Mouse (Mus musculus): ENCODE results near the gene Lpin1.
A peak's percentile ranks its signal among the peaks of the same experiment; 100 is the strongest.

The Lpin1 gene

GRCm38 (mm10) chr12:16618512-16619274 lies 7.9 kb upstream of the Lpin1 start:
- DNase-seq = peak; percentile 94

GRCm38 (mm10) chr12:16615738-16616137 lies 5.0 kb upstream of the Lpin1 start:
- DNase-seq = no peak

- DNase-seq = no peak
Measured at GRCm38 (mm10) chr12:16614556-16614955, 3.8 kb upstream of the Lpin1 start.

- DNase-seq = no peak
Measured at GRCm38 (mm10) chr12:16605624-16606023, 5.1 kb downstream of the Lpin1 start.

- no peak for DNase-seq
Measured at GRCm38 (mm10) chr12:16602271-16602670, 8.5 kb downstream of the Lpin1 start.

- no peak for DNase-seq
Measured at GRCm38 (mm10) chr12:16600374-16600773, 10.4 kb downstream of the Lpin1 start.

- no peak for DNase-seq
Measured at GRCm38 (mm10) chr12:16599359-16599758, 11.4 kb downstream of the Lpin1 start.

- no peak for DNase-seq
Measured at GRCm38 (mm10) chr12:16593761-16594160, 17.0 kb downstream of the Lpin1 start.

GRCm38 (mm10) chr12:16593014-16593413 lies 17.8 kb downstream of the Lpin1 start:
- no peak for DNase-seq

- no peak for DNase-seq
Measured at GRCm38 (mm10) chr12:16592451-16592850, 18.3 kb downstream of the Lpin1 start.

- peak; percentile 91 for DNase-seq
Measured at GRCm38 (mm10) chr12:16591453-16592200, 19.1 kb downstream of the Lpin1 start.

- no peak for DNase-seq
Measured at GRCm38 (mm10) chr12:16589966-16590365, 20.8 kb downstream of the Lpin1 start.

- peak; percentile 95 for DNase-seq
Measured at GRCm38 (mm10) chr12:16589204-16589949, 21.4 kb downstream of the Lpin1 start.

GRCm38 (mm10) chr12:16588396-16589042 lies 22.2 kb downstream of the Lpin1 start:
- DNase-seq = peak; percentile 30

GRCm38 (mm10) chr12:16587767-16588166 lies 23.0 kb downstream of the Lpin1 start:
- DNase-seq = no peak

- DNase-seq = peak; percentile 62
Measured at GRCm38 (mm10) chr12:16587111-16587510, 23.7 kb downstream of the Lpin1 start.

GRCm38 (mm10) chr12:16584964-16585363 lies 25.8 kb downstream of the Lpin1 start:
- DNase-seq = no peak

- DNase-seq = no peak
Measured at GRCm38 (mm10) chr12:16584035-16584682, 26.6 kb downstream of the Lpin1 start.

- no peak for DNase-seq
Measured at GRCm38 (mm10) chr12:16583313-16583712, 27.5 kb downstream of the Lpin1 start.

- no peak for DNase-seq
Measured at GRCm38 (mm10) chr12:16580306-16580705, 30.5 kb downstream of the Lpin1 start.

GRCm38 (mm10) chr12:16577665-16578233 lies 33.0 kb downstream of the Lpin1 start:
- no peak for DNase-seq

GRCm38 (mm10) chr12:16571278-16571677 lies 39.5 kb downstream of the Lpin1 start:
- no peak for DNase-seq

Measured in kidney, postnatal 14 days (tissue).